Mouse (Mus musculus) cerebellum, adult 9-10 months (tissue): ENCODE measurements around the gene Sox6.
A peak's percentile ranks its signal among the peaks of the same experiment; 100 is the strongest.

Experiments
- DNase-seq: peaks from one replicate; pipeline ENCODE4 v3.0.0; 2022

Sox6 gene

GRCm38 (mm10) chr7:115829260-115829659 lies 209.3 kb downstream of the Sox6 start:
- no peak for DNase-seq

- peak; percentile 41 for DNase-seq
Observed at GRCm38 (mm10) chr7:115825295-115825694, 213.3 kb downstream of the Sox6 start.

- peak; percentile 2 for DNase-seq
Observed at GRCm38 (mm10) chr7:115824621-115825256, 213.9 kb downstream of the Sox6 start.

- no peak for DNase-seq
Observed at GRCm38 (mm10) chr7:115819136-115819535, 219.5 kb downstream of the Sox6 start.

- no peak for DNase-seq
Observed at GRCm38 (mm10) chr7:115803256-115803655, 235.3 kb downstream of the Sox6 start.

GRCm38 (mm10) chr7:115794139-115794858 lies 244.3 kb downstream of the Sox6 start:
- DNase-seq, result no peak

- DNase-seq, result no peak
Observed at GRCm38 (mm10) chr7:115792841-115793240, 245.8 kb downstream of the Sox6 start.

- no peak for DNase-seq
Observed at GRCm38 (mm10) chr7:115789116-115789823, 249.3 kb downstream of the Sox6 start.

- DNase-seq, result no peak
Observed at GRCm38 (mm10) chr7:115783982-115784917, 254.3 kb downstream of the Sox6 start.

- DNase-seq, result no peak
Observed at GRCm38 (mm10) chr7:115780148-115780547, 258.4 kb downstream of the Sox6 start.

GRCm38 (mm10) chr7:115779544-115779943 lies 259.1 kb downstream of the Sox6 start:
- no peak for DNase-seq

GRCm38 (mm10) chr7:115776736-115777135 lies 261.9 kb downstream of the Sox6 start:
- DNase-seq, result no peak

- no peak for DNase-seq
Observed at GRCm38 (mm10) chr7:115776324-115776723, 262.3 kb downstream of the Sox6 start.

- DNase-seq, result no peak
Observed at GRCm38 (mm10) chr7:115766316-115766715, 272.3 kb downstream of the Sox6 start.

- no peak for DNase-seq
Observed at GRCm38 (mm10) chr7:115763851-115764250, 274.7 kb downstream of the Sox6 start.

- no peak for DNase-seq
Observed at GRCm38 (mm10) chr7:115758172-115758571, 280.4 kb downstream of the Sox6 start.

- DNase-seq, result no peak
Observed at GRCm38 (mm10) chr7:115755272-115755671, 283.3 kb downstream of the Sox6 start.

- DNase-seq, result no peak
Observed at GRCm38 (mm10) chr7:115754216-115754615, 284.4 kb downstream of the Sox6 start.

GRCm38 (mm10) chr7:115752121-115752634 lies 286.4 kb downstream of the Sox6 start:
- no peak for DNase-seq

- DNase-seq, result no peak
Observed at GRCm38 (mm10) chr7:115751083-115751482, 287.5 kb downstream of the Sox6 start.

- DNase-seq, result no peak
Observed at GRCm38 (mm10) chr7:115750275-115750825, 288.2 kb downstream of the Sox6 start.

GRCm38 (mm10) chr7:115747541-115747940 lies 291.1 kb downstream of the Sox6 start:
- DNase-seq, result no peak
